Comparison of ENCODE assay signal across 17 mouse cellular contexts in genomic region chr16:18623751-18624540, GRCm38 (mm10). TPM values are rescaled to one million over a fixed set of nuclear protein-coding genes. Genes with fewer than 3 reads are reported as not detected.
DNase-seq lines count a peak whose midpoint lies in the region; TF ChIP-seq lines count a peak whose summit lies in the region.
"Had no signal": no experiment of that assay in that cellular context is flagged by ENCODE, and none has a peak within 500 bp of the region (broad histone marks: within the 10 kb centered on the region; RNA-seq: fewer than 3 reads in every experiment).

No protein-coding gene starts in this region.

- TF ChIP-seq EP300 in heart, adult 2 months (IDR thresholded peaks at IDR 0.05; ENCODE audit: insufficient read depth, low read depth, low read length): no peak

- DNase-seq in frontal cortex, postnatal 36 days (ENCODE audit: low spot score in 2 of 2): peak; percentile 15 to 35
- no peak for DNase-seq in frontal cortex, postnatal 14 days (ENCODE audit: low spot score in 2 of 2)
- DNase-seq in thymus, postnatal 4 days: peak; percentile 22
- no peak for DNase-seq in thymus, postnatal 14 days
- DNase-seq in cerebellum, postnatal 25 days: peak; percentile 54 to 76
- DNase-seq in ovary, postnatal 14 days (ENCODE audit: low spot score): no peak
- DNase-seq in heart, adult 2 months: no peak
- no peak for DNase-seq in kidney, adult 8-10 months
- DNase-seq: adrenal gland, postnatal 36 days; gastrocnemius, adult 2 months; heart, postnatal 14 days; lung, embryonic 14.5 days; lung, postnatal 4 days had no signal

- no peak for TF ChIP-seq CTCF in heart, adult 2 months (IDR thresholded peaks at IDR 0.05)

- intact Hi-C loops in heart, adult 2 months (cut with DNase I): no loop called here

- H3K4me1 ChIP-seq in heart, adult 2 months (ENCODE audit: control insufficient read depth, insufficient read depth, low read length): no peaks in the 10 kb centered on the region; the same call in 1 of the 2 replicates

- no peak overlapping the region for H3K27ac ChIP-seq in heart, adult 2 months
- H3K27ac ChIP-seq: embryonic facial prominence, embryonic 10.5 days; gastrocnemius, adult 2 months; hindbrain, embryonic 15.5 days; liver, embryonic 12.5 days; midbrain, embryonic 12.5 days had no signal

- WGBS in heart, adult 2 months: 44% methylated on average over 15 of the region's 15 CpGs

- H3K79me2 ChIP-seq in heart, adult 2 months (replicated peaks; ENCODE audit: control insufficient read depth, insufficient read depth, low read length): no peaks in the 10 kb centered on the region

- peaks cover 1% of the 10 kb centered on the region; the same call in 1 of the 2 replicates for H3K27me3 ChIP-seq in heart, adult 2 months (ENCODE audit: control insufficient read depth, insufficient read depth, low read length)

- no peak for TF ChIP-seq POLR2A in heart, adult 2 months (IDR thresholded peaks at IDR 0.05; ENCODE audit: insufficient read depth, low read depth, low read length)

- no peak overlapping the region for H3K4me3 ChIP-seq in heart, adult 2 months
- H3K4me3 ChIP-seq: embryonic facial prominence, embryonic 10.5 days; gastrocnemius, adult 2 months; hindbrain, embryonic 15.5 days; liver, embryonic 12.5 days; midbrain, embryonic 12.5 days had no signal

- no peak overlapping the region for H3K9ac ChIP-seq in heart, adult 2 months (ENCODE audit: low read depth, low read length)
- H3K9ac ChIP-seq: hindbrain, embryonic 15.5 days; liver, embryonic 12.5 days; lung, embryonic 14.5 days; midbrain, embryonic 12.5 days had no signal

- H3K36me3 ChIP-seq in heart, adult 2 months (ENCODE audit: control insufficient read depth, insufficient read depth, low read length): no peaks in the 10 kb centered on the region
- H3K36me3 ChIP-seq: liver, embryonic 12.5 days had no signal

RNA-seq across cellular contexts. Expression of gene Gp1bb, which starts 1.7 kb away (rescaled TPM):
- total RNA-seq in heart, adult 2 months (2021): 1 to 10 TPM in 1 of 2 experiments, under 1 TPM in 1; 0.86 to 3.5 TPM
- 1.3 and 5.6 TPM in 2 replicates for polyA plus RNA-seq in heart, adult 2 months (2012; rRNA removed)
- total RNA-seq: gastrocnemius, adult 2 months had no signal

RNA-seq across cellular contexts. Expression of gene Gm49601, which starts 2.3 kb away (rescaled TPM):
- total RNA-seq in heart, adult 2 months (2021): 1 to 10 TPM; 1.1 TPM
- polyA plus RNA-seq in heart, adult 2 months (2012; rRNA removed): 3.1 and 4.9 TPM in 2 replicates

RNA-seq across cellular contexts. Expression of gene Sept5, which starts 5.8 kb away (rescaled TPM):
- 1 to 10 TPM; 3.2 to 5.6 TPM for total RNA-seq in heart, adult 2 months (2021)
- 7.1 and 7.3 TPM in 2 replicates for polyA plus RNA-seq in heart, adult 2 months (2012; rRNA removed)

RNA-seq across cellular contexts. Expression of gene Tbx1, which starts 33.5 kb away (rescaled TPM):
- 1 to 10 TPM in 1 of 2 experiments, under 1 TPM in 1; 0.68 to 1.1 TPM for total RNA-seq in heart, adult 2 months (2021)
- polyA plus RNA-seq in heart, adult 2 months (2012; rRNA removed): 0.91 and 1.3 TPM in 2 replicates
- polyA plus RNA-seq: liver, embryonic 12.5 days had no signal

Comparison
In these comparisons a context has a peak if more than half of its experiments do, and no peak if none do; other contexts are left out.
1. DNase-seq: peak in frontal cortex, postnatal 36 days (2 of 2), thymus, postnatal 4 days (single experiment) and cerebellum, postnatal 25 days (2 of 2); none in frontal cortex, postnatal 14 days (0 of 2), thymus, postnatal 14 days (single experiment), ovary, postnatal 14 days (single experiment), heart, adult 2 months (0 of 2) and kidney, adult 8-10 months (0 of 2).